Mouse (Mus musculus): ENCODE data around the gene Eid3. TPM values are rescaled to one million over a fixed set of nuclear protein-coding genes. Genes with fewer than 3 reads are reported as not detected.

Eid3 gene
- 0.43 and 0.64 TPM in 2 replicates for polyA plus RNA-seq (2014; fragmentation: Nextera tagmentation; extraction: Ambion mirVana)

- ATAC-seq (ENCODE audit: insufficient read depth, low FRiP score, low TSS enrichment) = no peak
- H3K36me3 ChIP-seq (ENCODE audit: control insufficient read depth, insufficient read depth, low read length) = peaks cover 6% of the 10 kb centered on the region
- peaks cover 4% of the 10 kb centered on the region for H3K4me1 ChIP-seq (ENCODE audit: control insufficient read depth, insufficient read depth, low read length)
- WGBS = 66% methylated on average over 9 of the region's 9 CpGs
- no peak within 1 kb of the TSS for H3K4me3 ChIP-seq (ENCODE audit: low read depth, low read length)
- H3K27ac ChIP-seq (ENCODE audit: low read depth, low read length) = no peak within 1 kb of the TSS
- H3K9ac ChIP-seq (ENCODE audit: low read length) = no peak within 1 kb of the TSS
- DNase-seq (ENCODE audit: low spot score) = no peak
- H3K27me3 ChIP-seq (ENCODE audit: control insufficient read depth, insufficient read depth, low read length) = no peaks in the 10 kb centered on the region
- no peaks in the 10 kb centered on the region for H3K9me3 ChIP-seq (ENCODE audit: control insufficient read depth, low read length)
- H3K4me2 ChIP-seq (ENCODE audit: low read depth) = no peak within 1 kb of the TSS
Measured at GRCm38 (mm10) chr10:82866356-82866755, at the start of gene Eid3. Gene Eid3, plus strand, starts transcription at chr10:82866626.

- no peak overlapping the region for H3K27ac ChIP-seq (ENCODE audit: low read depth, low read length)
- H3K36me3 ChIP-seq (ENCODE audit: control insufficient read depth, insufficient read depth, low read length) = no peaks in the 10 kb centered on the region
- H3K4me3 ChIP-seq (ENCODE audit: low read depth, low read length) = no peak overlapping the region
- peaks cover 5% of the 10 kb centered on the region; the same call in 1 of the 2 replicates for H3K4me1 ChIP-seq (ENCODE audit: control insufficient read depth, insufficient read depth, low read length)
- H3K9ac ChIP-seq (ENCODE audit: low read length) = no peak overlapping the region
- H3K4me2 ChIP-seq (ENCODE audit: low read depth) = no peak overlapping the region
- DNase-seq (ENCODE audit: low spot score) = no peak
- WGBS = 61% methylated on average over 3 of the region's 3 CpGs
- H3K27me3 ChIP-seq (ENCODE audit: control insufficient read depth, insufficient read depth, low read length) = no peaks in the 10 kb centered on the region
- ATAC-seq (ENCODE audit: insufficient read depth, low FRiP score, low TSS enrichment) = no peak
- H3K9me3 ChIP-seq (ENCODE audit: control insufficient read depth, low read length) = no peaks in the 10 kb centered on the region
Measured at GRCm38 (mm10) chr10:82817514-82817913, 48.9 kb upstream of the Eid3 start.

DNA sequence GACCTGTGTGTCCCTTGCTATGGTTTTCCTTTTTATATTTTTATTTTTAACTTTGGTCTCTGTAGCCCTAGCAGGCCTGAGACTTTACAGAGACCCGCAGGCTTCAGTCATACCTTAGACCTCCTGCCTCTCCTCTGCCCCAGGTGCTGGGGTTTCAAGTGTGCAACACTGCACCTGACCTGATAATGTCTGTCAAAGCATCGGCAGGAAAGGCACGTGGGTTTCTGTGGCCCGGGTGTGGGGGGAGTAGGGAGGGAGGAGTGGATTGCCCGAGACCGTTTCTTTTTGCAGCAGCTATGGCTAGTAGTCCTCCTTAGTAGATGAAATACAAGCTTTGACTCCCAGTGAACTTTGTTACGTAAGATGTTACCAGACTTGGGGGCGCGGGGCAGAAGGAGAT is 48.5 kb upstream of the Eid3 start:
- H3K9ac ChIP-seq (ENCODE audit: low read length) = no peak overlapping the region
- WGBS = 70% methylated on average over 9 of the region's 9 CpGs
- DNase-seq (ENCODE audit: low spot score) (no peak), ATAC-seq (ENCODE audit: insufficient read depth, low FRiP score, low TSS enrichment) (no peak)
- H3K27ac ChIP-seq (ENCODE audit: low read depth, low read length) = no peak overlapping the region
- no peak overlapping the region for H3K4me3 ChIP-seq (ENCODE audit: low read depth, low read length)
- no peak overlapping the region for H3K4me2 ChIP-seq (ENCODE audit: low read depth)
- H3K9me3 ChIP-seq (ENCODE audit: control insufficient read depth, low read length) = no peaks in the 10 kb centered on the region
- no peaks in the 10 kb centered on the region for H3K27me3 ChIP-seq (ENCODE audit: control insufficient read depth, insufficient read depth, low read length)
- H3K36me3 ChIP-seq (ENCODE audit: control insufficient read depth, insufficient read depth, low read length) = no peaks in the 10 kb centered on the region
- H3K4me1 ChIP-seq (ENCODE audit: control insufficient read depth, insufficient read depth, low read length) = peaks cover 5% of the 10 kb centered on the region; the same call in 1 of the 2 replicates

- Histone ChIP-seq H3K27ac (ENCODE audit: low read depth, low read length) (no peak overlapping the region), H3K27me3 (ENCODE audit: control insufficient read depth, insufficient read depth, low read length) (no peaks in the 10 kb centered on the region), H3K4me2 (ENCODE audit: low read depth) (no peak overlapping the region), H3K9me3 (ENCODE audit: control insufficient read depth, low read length) (no peaks in the 10 kb centered on the region), H3K36me3 (ENCODE audit: control insufficient read depth, insufficient read depth, low read length) (no peaks in the 10 kb centered on the region), H3K4me3 (ENCODE audit: low read depth, low read length) (no peak overlapping the region), H3K9ac (ENCODE audit: low read length) (no peak overlapping the region), H3K4me1 (ENCODE audit: control insufficient read depth, insufficient read depth, low read length) (peaks cover 5% of the 10 kb centered on the region; the same call in 1 of the 2 replicates)
- 89% methylated on average over 6 of the region's 6 CpGs for WGBS
- DNase-seq (ENCODE audit: low spot score) (no peak), ATAC-seq (ENCODE audit: insufficient read depth, low FRiP score, low TSS enrichment) (no peak)
Measured at GRCm38 (mm10) chr10:82818661-82819060, 47.8 kb upstream of the Eid3 start.

DNA sequence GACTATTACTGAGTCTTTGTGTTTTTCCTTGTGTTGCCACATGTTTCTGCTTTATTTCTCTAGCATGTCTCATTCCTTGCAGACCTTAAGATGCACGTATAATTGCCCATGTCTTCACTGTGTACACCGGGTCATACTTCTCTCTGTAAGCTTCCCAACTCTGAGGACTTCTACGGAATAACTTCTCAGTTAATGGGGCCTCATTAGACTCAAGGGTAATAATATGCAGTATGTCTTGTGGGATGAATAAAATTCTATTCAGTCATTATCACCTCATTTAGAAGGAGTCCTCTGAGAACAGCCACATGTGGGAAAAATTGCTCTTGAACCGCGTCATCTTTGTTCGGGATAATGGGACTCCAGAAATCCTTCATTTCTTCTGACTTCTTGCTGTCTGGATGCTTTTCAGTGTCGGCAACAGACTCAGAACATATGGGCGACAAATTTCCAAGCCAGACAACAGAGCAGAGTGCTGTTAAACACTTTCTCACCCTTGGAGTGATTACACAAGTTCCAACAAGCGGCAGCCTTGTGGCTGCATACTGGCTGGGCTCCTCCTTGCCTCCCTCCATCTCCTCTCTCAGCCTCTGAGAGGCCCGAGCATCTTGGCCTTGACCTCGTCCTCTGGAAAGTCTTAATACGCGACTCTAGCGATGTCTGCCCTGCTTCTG is 43.2 kb upstream of the Eid3 start:
- Histone ChIP-seq H3K36me3 (ENCODE audit: control insufficient read depth, insufficient read depth, low read length) (no peaks in the 10 kb centered on the region), H3K27ac (ENCODE audit: low read depth, low read length) (no peak overlapping the region), H3K4me3 (ENCODE audit: low read depth, low read length) (no peak overlapping the region), H3K27me3 (ENCODE audit: control insufficient read depth, insufficient read depth, low read length) (no peaks in the 10 kb centered on the region), H3K9me3 (ENCODE audit: control insufficient read depth, low read length) (no peaks in the 10 kb centered on the region), H3K4me1 (ENCODE audit: control insufficient read depth, insufficient read depth, low read length) (no peaks in the 10 kb centered on the region), H3K4me2 (ENCODE audit: low read depth) (no peak overlapping the region), H3K9ac (ENCODE audit: low read length) (no peak overlapping the region)
- DNase-seq (ENCODE audit: low spot score) (no peak), ATAC-seq (ENCODE audit: insufficient read depth, low FRiP score, low TSS enrichment) (no peak)
- 68% methylated on average over 14 of the region's 14 CpGs for WGBS

DNA sequence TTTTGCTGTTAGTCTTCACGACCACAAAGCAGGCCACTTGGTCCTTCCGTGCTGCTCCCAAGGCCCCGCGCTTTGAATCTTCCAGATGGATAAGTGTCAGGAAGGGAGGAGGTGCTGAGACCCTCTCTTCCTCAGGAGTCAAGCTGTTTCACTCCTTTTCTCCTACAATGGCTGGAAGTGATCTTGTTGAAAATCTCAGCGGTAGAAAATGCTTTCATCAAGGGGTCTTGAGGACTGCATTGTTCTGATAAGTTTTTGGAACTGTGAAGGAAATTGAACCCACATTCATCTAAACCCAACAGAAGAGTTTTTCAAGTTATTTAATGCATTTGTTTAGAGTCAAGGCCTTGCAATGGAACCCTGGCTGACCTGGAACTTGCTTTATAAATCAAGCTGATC is 42.6 kb upstream of the Eid3 start:
- Histone ChIP-seq H3K4me2 (ENCODE audit: low read depth) (no peak overlapping the region), H3K4me1 (ENCODE audit: control insufficient read depth, insufficient read depth, low read length) (no peaks in the 10 kb centered on the region), H3K9ac (ENCODE audit: low read length) (no peak overlapping the region), H3K27me3 (ENCODE audit: control insufficient read depth, insufficient read depth, low read length) (no peaks in the 10 kb centered on the region), H3K36me3 (ENCODE audit: control insufficient read depth, insufficient read depth, low read length) (no peaks in the 10 kb centered on the region), H3K9me3 (ENCODE audit: control insufficient read depth, low read length) (no peaks in the 10 kb centered on the region), H3K27ac (ENCODE audit: low read depth, low read length) (no peak overlapping the region), H3K4me3 (ENCODE audit: low read depth, low read length) (no peak overlapping the region)
- 51% methylated on average over 5 of the region's 5 CpGs for WGBS
- ATAC-seq (ENCODE audit: insufficient read depth, low FRiP score, low TSS enrichment) = no peak
- no peak for DNase-seq (ENCODE audit: low spot score)

GRCm38 (mm10) chr10:82824541-82824940 is 41.9 kb upstream of the Eid3 start:
- H3K27ac ChIP-seq (ENCODE audit: low read depth, low read length) = no peak overlapping the region
- ATAC-seq (ENCODE audit: insufficient read depth, low FRiP score, low TSS enrichment) (no peak), DNase-seq (ENCODE audit: low spot score) (no peak)
- WGBS = 73% methylated on average over 10 of the region's 10 CpGs
- no peak overlapping the region for H3K4me2 ChIP-seq (ENCODE audit: low read depth)
- H3K9ac ChIP-seq (ENCODE audit: low read length) = no peak overlapping the region
- no peaks in the 10 kb centered on the region for H3K4me1 ChIP-seq (ENCODE audit: control insufficient read depth, insufficient read depth, low read length)
- H3K9me3 ChIP-seq (ENCODE audit: control insufficient read depth, low read length) = no peaks in the 10 kb centered on the region
- no peak overlapping the region for H3K4me3 ChIP-seq (ENCODE audit: low read depth, low read length)
- H3K27me3 ChIP-seq (ENCODE audit: control insufficient read depth, insufficient read depth, low read length) = no peaks in the 10 kb centered on the region
- no peaks in the 10 kb centered on the region for H3K36me3 ChIP-seq (ENCODE audit: control insufficient read depth, insufficient read depth, low read length)

GRCm38 (mm10) chr10:82826516-82826915 is 39.9 kb upstream of the Eid3 start:
- no peak for DNase-seq (ENCODE audit: low spot score)
- H3K9me3 ChIP-seq (ENCODE audit: control insufficient read depth, low read length) = no peaks in the 10 kb centered on the region
- no peak overlapping the region for H3K4me3 ChIP-seq (ENCODE audit: low read depth, low read length)
- no peak overlapping the region for H3K27ac ChIP-seq (ENCODE audit: low read depth, low read length)
- 44% methylated on average over 6 of the region's 6 CpGs for WGBS
- ATAC-seq (ENCODE audit: insufficient read depth, low FRiP score, low TSS enrichment) = no peak
- H3K27me3 ChIP-seq (ENCODE audit: control insufficient read depth, insufficient read depth, low read length) = no peaks in the 10 kb centered on the region
- no peak overlapping the region for H3K4me2 ChIP-seq (ENCODE audit: low read depth)
- H3K36me3 ChIP-seq (ENCODE audit: control insufficient read depth, insufficient read depth, low read length) = no peaks in the 10 kb centered on the region
- H3K9ac ChIP-seq (ENCODE audit: low read length) = no peak overlapping the region
- H3K4me1 ChIP-seq (ENCODE audit: control insufficient read depth, insufficient read depth, low read length) = no peaks in the 10 kb centered on the region

DNA sequence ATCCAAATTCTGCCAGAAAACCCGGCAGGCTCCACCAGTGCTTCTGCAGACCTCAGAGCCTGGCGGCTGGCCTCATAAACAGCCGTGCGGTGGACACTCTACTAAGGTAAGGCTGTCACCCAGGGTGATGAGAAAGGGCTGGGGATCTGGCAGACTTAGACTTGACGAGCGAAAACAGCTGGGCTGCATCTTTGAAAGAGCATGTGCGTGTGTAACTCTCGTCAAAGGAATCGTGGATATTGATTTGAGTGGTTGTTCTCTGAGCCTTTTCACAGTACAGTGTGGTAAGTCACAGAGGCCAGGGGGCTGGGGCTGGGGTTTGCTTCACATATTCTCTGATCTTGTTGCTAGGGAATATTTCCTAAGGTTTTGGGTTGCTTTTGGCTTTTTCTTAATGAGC is 32.5 kb upstream of the Eid3 start, which contains the start of gene Txnrd1:
Txnrd1 (plus strand) TSS at position 26 of the 400 bp plus-strand sequence.
- no peaks in the 10 kb centered on the region for H3K9me3 ChIP-seq (ENCODE audit: control insufficient read depth, low read length)
- WGBS = 67% methylated on average over 9 of the region's 9 CpGs
- no peak for ATAC-seq (ENCODE audit: insufficient read depth, low FRiP score, low TSS enrichment)
- no peak within 1 kb of the TSS for H3K4me2 ChIP-seq (ENCODE audit: low read depth)
- no peak within 1 kb of the TSS for H3K9ac ChIP-seq (ENCODE audit: low read length)
- H3K4me3 ChIP-seq (ENCODE audit: low read depth, low read length) = no peak within 1 kb of the TSS
- no peaks in the 10 kb centered on the region for H3K36me3 ChIP-seq (ENCODE audit: control insufficient read depth, insufficient read depth, low read length)
- DNase-seq (ENCODE audit: low spot score) = no peak
- H3K4me1 ChIP-seq (ENCODE audit: control insufficient read depth, insufficient read depth, low read length) = no peaks in the 10 kb centered on the region
- H3K27me3 ChIP-seq (ENCODE audit: control insufficient read depth, insufficient read depth, low read length) = no peaks in the 10 kb centered on the region
- no peak within 1 kb of the TSS for H3K27ac ChIP-seq (ENCODE audit: low read depth, low read length)
